Mouse (Mus musculus) macrophage (primary cell): ENCODE results near the gene Ssh2. TPM values are rescaled to one million over a fixed set of nuclear protein-coding genes. Genes with fewer than 3 reads are reported as not detected.
A peak's percentile ranks its signal among the peaks of the same experiment; 100 is the strongest.
"Not testable (repeated sequence)": the region's sequence is repeated elsewhere in the genome, so short reads cannot be mapped to it uniquely, and the experiment has no call there.

Experiments
- H3K27ac ChIP-seq: fragments of 350-480 bp; formaldehyde crosslinking; 2 replicates; pipeline ENCODE4 v1.9.0; 2021
- H3K36me3 ChIP-seq: fragments of 350-480 bp; formaldehyde crosslinking; 2 replicates; pipeline ENCODE4 v1.9.0; 2021; ENCODE audit errors: inconsistent target
- H3K4me3 ChIP-seq: fragments of 350-480 bp; formaldehyde crosslinking; 2 replicates; pipeline ENCODE4 v1.9.0; 2021; ENCODE audit errors: inconsistent target
- H3K79me2 ChIP-seq: fragments of 350-480 bp; formaldehyde crosslinking; 2 replicates; pipeline ENCODE4 v1.9.0; 2021; ENCODE audit errors: inconsistent target
- WGBS: methylation state at CpG from one replicate; pipeline ENCODE4 v1.1.7; 2026; ENCODE audit warnings: inconsistent platforms; ENCODE audit not compliant: missing documents; 5-methylcytosine and 5-hydroxymethylcytosine counted together
- polyA plus RNA-seq: library from polyadenylated mRNA; stranded (reverse); fragments of 250-400 nt; gene quantifications from 3 replicates; pipeline ENCODE4 v1.2.4, GENCODE M21; 2018; ENCODE audit warnings: inconsistent platforms

The Ssh2 gene
- polyA plus RNA-seq, 1 experiment from 2014 or later: 4.0 TPM

GRCm38 (mm10) chr11:77259441-77259840 lies 43.4 kb downstream of the Ssh2 start:
- H3K79me2 ChIP-seq: no peaks in the 10 kb centered on the region
- no peak overlapping the region for H3K27ac ChIP-seq
- no peak overlapping the region for H3K4me3 ChIP-seq
- 94% methylated on average over 2 of the region's 2 CpGs for WGBS
- no peaks in the 10 kb centered on the region for H3K36me3 ChIP-seq

DNA sequence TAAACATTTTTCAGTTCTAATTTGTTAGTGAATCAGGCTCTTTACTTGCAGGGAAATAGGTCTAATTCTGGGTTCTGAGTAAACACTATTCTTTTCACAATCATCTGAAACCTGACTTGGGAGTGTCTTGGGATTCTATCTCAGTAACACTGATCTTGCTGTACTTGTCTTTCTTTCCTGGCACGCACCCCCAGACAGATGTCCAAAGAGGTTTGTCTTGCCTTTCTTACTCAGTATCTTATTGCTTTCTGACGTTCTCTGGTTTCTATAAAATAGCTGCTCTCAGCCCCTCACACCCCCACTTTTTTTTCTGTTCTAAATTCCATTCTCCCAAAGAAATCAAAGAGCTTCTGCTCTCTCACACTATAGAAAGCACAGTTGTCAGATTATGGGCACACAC lies 51.3 kb downstream of the Ssh2 start:
- no peaks in the 10 kb centered on the region for H3K79me2 ChIP-seq
- 92% methylated on average over 2 of the region's 2 CpGs for WGBS
- H3K36me3 ChIP-seq: no peaks in the 10 kb centered on the region
- H3K27ac ChIP-seq: no peak overlapping the region
- no peak overlapping the region for H3K4me3 ChIP-seq

GRCm38 (mm10) chr11:77276000-77276399 lies 59.9 kb downstream of the Ssh2 start:
- WGBS: 62% methylated on average over 2 of the region's 2 CpGs
- H3K4me3 ChIP-seq: no peak overlapping the region
- no peaks in the 10 kb centered on the region for H3K79me2 ChIP-seq
- H3K27ac ChIP-seq: no peak overlapping the region
- H3K36me3 ChIP-seq: no peaks in the 10 kb centered on the region

- not testable (repeated sequence) for H3K27ac ChIP-seq, H3K4me3 ChIP-seq, H3K79me2 ChIP-seq, H3K36me3 ChIP-seq
- 100% methylated on average over 1 of the region's 1 CpGs for WGBS
Measured at GRCm38 (mm10) chr11:77278538-77278937, 62.5 kb downstream of the Ssh2 start.

DNA sequence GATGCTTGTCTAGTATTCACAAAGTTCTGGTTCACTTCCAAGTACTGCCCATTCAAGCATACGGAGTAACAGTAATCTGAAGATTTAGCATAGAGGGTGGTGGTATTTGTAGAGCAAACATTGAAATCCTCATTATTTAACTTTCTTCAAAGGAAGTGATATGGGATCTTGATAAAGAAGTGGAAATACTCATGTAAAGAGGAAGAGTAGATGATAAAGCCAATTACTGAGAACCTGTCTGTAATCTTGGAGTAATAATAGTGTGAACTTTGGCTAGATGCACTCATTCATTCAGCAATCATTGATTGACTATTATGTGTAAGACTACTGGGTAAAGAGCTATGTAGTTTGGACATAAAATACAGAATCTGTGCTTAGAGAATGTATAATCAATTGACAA lies 64.1 kb downstream of the Ssh2 start:
- Histone ChIP-seq H3K27ac (no peak overlapping the region), H3K79me2 (no peaks in the 10 kb centered on the region), H3K4me3 (no peak overlapping the region), H3K36me3 (no peaks in the 10 kb centered on the region)
- WGBS: 100% methylated on average over 1 of the region's 1 CpGs

GRCm38 (mm10) chr11:77291447-77291846 lies 75.4 kb downstream of the Ssh2 start:
- H3K4me3 ChIP-seq: no peak overlapping the region
- WGBS: 85% methylated on average over 4 of the region's 4 CpGs
- H3K79me2 ChIP-seq: no peaks in the 10 kb centered on the region
- no peak overlapping the region for H3K27ac ChIP-seq
- no peaks in the 10 kb centered on the region for H3K36me3 ChIP-seq

DNA sequence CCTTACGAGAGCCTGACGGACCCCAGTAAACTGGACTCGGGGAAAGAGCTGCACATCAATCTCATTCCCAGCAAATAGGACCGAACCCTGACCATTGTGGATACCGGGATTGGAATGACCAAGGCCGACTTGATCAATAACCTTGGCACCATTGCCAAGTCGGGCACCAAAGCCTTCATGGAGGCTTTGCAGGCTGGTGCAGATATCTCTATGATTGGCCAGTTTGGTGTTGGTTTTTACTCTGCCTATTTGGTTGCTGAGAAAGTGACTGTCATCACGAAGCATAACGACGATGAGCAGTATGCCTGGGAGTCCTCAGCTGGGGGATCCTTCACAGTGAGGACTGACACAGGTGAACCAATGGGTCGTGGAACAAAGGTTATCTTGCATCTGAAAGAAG lies 77.6 kb downstream of the Ssh2 start:
- not testable (repeated sequence) for H3K79me2 ChIP-seq, H3K36me3 ChIP-seq, H3K4me3 ChIP-seq, H3K27ac ChIP-seq
- WGBS: 89% methylated on average over 4 of the region's 11 CpGs

- Histone ChIP-seq H3K36me3 (no peaks in the 10 kb centered on the region), H3K27ac (no peak overlapping the region), H3K79me2 (no peaks in the 10 kb centered on the region), H3K4me3 (no peak overlapping the region)
- WGBS: 100% methylated on average over 1 of the region's 1 CpGs
Measured at GRCm38 (mm10) chr11:77297246-77297645, 81.2 kb downstream of the Ssh2 start.

- no peaks in the 10 kb centered on the region for H3K79me2 ChIP-seq
- H3K36me3 ChIP-seq: no peaks in the 10 kb centered on the region
- WGBS: 96% methylated on average over 3 of the region's 3 CpGs
- H3K27ac ChIP-seq: no peak overlapping the region
- no peak overlapping the region for H3K4me3 ChIP-seq
Measured at GRCm38 (mm10) chr11:77307205-77307604, 91.1 kb downstream of the Ssh2 start.

DNA sequence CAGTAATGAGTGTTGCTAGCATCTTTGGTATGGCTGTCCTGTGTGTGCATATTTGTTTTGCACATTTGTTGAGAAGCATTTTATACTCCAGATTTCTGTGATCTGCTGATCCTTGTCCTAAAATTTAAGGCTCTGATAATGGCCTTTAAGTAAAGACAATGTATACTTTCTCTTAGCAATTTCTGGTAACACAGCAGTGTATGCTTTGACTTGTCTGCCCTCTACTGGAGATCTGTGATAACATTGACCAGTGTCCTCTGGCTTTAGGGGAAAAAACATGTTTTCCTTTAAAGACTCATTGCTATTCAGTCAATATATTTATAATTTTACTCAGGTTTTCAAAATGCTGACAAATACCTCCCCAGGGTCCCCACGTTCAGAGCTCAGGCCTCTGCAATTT lies 92.4 kb downstream of the Ssh2 start:
- Histone ChIP-seq H3K79me2 (no peaks in the 10 kb centered on the region), H3K4me3 (no peak overlapping the region), H3K36me3 (no peaks in the 10 kb centered on the region), H3K27ac (no peak overlapping the region)
- 0% methylated on average over 1 of the region's 1 CpGs for WGBS

GRCm38 (mm10) chr11:77317721-77318477 lies 101.8 kb downstream of the Ssh2 start:
- H3K27ac ChIP-seq: no peak overlapping the region
- H3K4me3 ChIP-seq: no peak overlapping the region
- no peaks in the 10 kb centered on the region for H3K36me3 ChIP-seq
- no peaks in the 10 kb centered on the region for H3K79me2 ChIP-seq
- 31% methylated on average over 3 of the region's 3 CpGs for WGBS

DNA sequence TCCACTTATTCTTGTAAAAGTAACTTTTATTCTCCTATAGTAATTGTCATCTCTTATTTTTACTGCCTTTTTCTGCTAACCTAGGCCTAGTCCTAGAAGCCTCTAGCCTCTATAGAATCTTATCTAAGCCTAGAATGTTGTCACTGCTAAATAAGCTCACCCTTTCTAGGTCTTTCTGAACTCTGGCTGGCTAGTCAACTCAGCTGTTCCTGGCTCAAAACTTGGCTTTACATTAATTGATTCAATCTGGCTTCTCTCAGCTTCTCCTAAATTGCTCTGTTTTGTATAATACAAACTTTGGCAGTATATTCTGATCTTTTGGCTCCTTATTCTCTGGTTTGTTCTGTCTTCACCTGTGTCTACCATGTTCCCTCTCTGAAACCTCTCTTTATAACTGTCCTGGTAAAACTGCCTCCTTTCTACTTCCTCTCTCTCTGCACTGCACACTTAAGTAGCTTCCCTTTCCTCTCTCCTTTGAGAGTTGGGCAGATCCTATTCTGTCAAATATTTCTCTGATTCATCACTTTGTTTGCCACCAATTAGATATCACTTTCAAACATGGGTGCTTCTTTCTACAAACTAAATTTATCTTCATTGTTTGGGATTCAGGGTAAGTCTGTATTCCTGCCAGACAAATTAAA lies 102.5 kb downstream of the Ssh2 start:
- Histone ChIP-seq H3K79me2 (no peaks in the 10 kb centered on the region), H3K36me3 (no peaks in the 10 kb centered on the region), H3K4me3 (no peak overlapping the region), H3K27ac (0 out of 2 replicates have a peak overlapping the region, but pooled peaks have one; percentile 17)

DNA sequence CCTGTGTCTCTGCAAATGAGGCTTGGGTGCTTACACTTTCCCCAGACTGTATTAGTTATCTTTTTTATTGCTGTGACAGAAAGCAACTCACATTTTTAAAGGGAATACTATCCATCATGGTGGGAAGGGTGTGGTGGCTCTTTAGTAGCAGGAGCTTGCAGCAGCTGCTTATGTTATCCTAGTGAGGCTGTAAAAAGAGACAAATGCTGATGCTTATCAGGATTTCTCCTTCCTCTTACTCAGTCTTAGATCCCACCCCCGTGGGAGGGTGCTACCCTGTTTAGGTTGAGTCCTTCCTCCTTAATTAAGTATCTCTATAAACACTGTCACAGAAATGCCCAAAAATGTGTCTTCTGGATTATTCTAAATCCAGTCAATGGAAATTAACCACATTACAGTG lies 105.1 kb downstream of the Ssh2 start:
- Histone ChIP-seq H3K36me3 (no peaks in the 10 kb centered on the region), H3K4me3 (no peak overlapping the region), H3K79me2 (no peaks in the 10 kb centered on the region), H3K27ac (no peak overlapping the region)
- WGBS: 11% methylated on average over 1 of the region's 1 CpGs

DNA sequence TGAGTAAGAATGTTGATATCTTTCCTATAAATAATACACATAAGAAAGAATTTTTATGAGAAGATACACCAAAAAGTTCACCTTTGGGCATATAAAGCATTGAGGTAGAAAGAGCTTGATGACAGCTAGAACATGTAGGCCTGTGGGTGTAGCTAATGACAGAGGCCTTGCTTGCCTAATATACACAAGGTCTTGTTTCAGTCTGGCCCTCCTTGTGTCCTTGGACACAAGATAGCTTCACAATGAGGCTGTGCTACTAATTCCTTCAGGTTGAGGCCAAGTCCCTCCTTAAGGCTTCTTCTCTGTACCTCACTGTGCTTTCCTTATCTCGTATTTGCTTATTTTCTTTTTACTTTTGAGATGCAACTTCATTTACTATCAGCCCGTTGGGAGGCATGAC lies 114.4 kb downstream of the Ssh2 start:
- Histone ChIP-seq H3K4me3 (no peak overlapping the region), H3K36me3 (no peaks in the 10 kb centered on the region), H3K79me2 (no peaks in the 10 kb centered on the region), H3K27ac (no peak overlapping the region)
- WGBS: 100% methylated on average over 1 of the region's 2 CpGs

GRCm38 (mm10) chr11:77347273-77347672 lies 131.2 kb downstream of the Ssh2 start:
- WGBS: 95% methylated on average over 2 of the region's 4 CpGs
- peaks cover 38% of the 10 kb centered on the region for H3K79me2 ChIP-seq
- no peak overlapping the region for H3K4me3 ChIP-seq
- no peak overlapping the region for H3K27ac ChIP-seq
- no peaks in the 10 kb centered on the region for H3K36me3 ChIP-seq
